Mouse (Mus musculus) splenic B cell, adult 2 months (primary cell): ENCODE results near the gene Mtfr1l.
"Not testable (repeated sequence)": the region's sequence is repeated elsewhere in the genome, so short reads cannot be mapped to it uniquely, and the experiment has no call there.

Experiments
- DNase-seq: peaks from one replicate; pipeline ENCODE4 v3.0.0-alpha.2; 2011; ENCODE audit warnings: low read depth, low spot score
- H3K27me3 ChIP-seq: 2 replicates; pipeline ENCODE4 v1.6.1; 2012; ENCODE audit warnings: mild to moderate bottlenecking, low read length, moderate library complexity, mixed read lengths; ENCODE audit not compliant: control insufficient read depth, poor library complexity, insufficient read depth, severe bottlenecking
- H3K36me3 ChIP-seq: 2 replicates; pipeline ENCODE4 v1.6.1; 2012; ENCODE audit warnings: mild to moderate bottlenecking, low read length, moderate library complexity, mixed read lengths; ENCODE audit not compliant: control insufficient read depth, poor library complexity, insufficient read depth, severe bottlenecking

Gene Mtfr1l

DNA sequence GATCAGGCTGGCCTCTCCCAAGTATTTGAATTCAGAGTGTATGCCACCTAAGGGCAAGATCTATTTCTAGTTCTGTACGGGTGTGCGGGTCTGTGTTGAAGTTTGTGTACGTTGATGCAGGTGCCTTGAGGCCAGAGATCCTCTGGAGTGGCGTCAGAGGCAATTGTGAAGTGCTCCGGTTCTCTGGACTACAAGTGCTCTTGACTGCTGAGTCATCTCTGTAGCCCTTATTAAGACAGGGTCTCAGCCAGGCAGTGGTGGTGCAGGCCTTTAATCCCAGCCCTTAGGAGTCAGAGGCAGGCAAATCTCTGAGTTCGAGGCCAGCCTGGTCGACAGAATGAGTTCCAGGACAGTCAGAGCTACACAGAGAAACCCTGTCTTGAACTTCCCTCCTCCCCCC, 19.6 kb downstream of the Mtfr1l start:
- no peak for DNase-seq
- Histone ChIP-seq H3K36me3 (no peaks in the 10 kb centered on the region), H3K27me3 (no peaks in the 10 kb centered on the region)

DNA sequence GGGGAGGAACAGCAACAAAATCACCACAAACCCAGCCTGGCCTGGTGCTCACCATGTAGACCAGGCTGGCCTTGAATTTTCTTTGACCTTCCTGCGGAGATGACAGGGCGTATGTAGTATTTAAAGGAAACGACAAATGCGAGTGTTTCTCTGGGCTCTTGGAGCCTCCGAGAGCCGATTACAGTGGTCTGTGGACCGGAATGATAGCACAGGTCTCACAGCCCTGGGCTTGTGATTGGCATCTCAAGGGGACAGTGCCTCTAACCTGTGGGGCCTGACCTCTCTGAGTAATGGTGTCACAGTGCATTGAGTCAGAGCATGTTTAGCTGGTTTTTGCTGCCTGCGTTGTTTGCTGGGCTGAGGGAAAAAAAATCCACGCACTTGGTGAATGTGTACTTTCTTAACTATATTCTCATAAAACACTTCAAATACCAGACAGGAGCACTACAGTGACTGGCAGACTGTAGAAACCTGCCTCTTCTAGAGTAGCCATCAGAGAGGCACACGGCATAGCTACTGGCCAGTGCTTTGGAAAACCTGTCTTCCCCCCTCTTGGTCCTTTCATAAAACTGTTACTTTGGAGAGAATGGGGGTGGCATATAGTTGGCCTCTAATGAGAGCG, 20.8 kb downstream of the Mtfr1l start:
- H3K36me3 ChIP-seq = no peaks in the 10 kb centered on the region
- no peak for DNase-seq
- H3K27me3 ChIP-seq = no peaks in the 10 kb centered on the region

DNA sequence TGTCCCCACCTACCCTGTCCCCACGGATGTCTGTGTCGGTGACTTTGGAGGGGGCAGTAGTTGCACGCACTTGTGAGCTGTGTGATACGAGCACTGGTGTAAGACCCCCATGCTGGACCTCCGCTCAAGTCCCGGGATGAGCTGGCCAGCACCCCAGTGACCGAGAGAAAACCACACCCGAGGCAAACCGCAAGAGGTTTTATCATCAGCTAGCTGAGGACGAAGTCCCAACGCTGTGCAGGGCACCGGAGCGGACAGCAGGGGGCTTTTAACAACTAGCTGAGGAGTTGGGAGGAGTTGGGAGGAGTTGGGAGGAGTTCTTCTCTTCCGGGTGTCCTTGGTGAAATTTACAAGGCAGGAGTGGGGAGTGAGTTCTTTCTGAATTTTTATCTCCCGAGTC, 22.4 kb downstream of the Mtfr1l start:
- no peaks in the 10 kb centered on the region for H3K36me3 ChIP-seq
- peak; percentile 41 for DNase-seq

DNA sequence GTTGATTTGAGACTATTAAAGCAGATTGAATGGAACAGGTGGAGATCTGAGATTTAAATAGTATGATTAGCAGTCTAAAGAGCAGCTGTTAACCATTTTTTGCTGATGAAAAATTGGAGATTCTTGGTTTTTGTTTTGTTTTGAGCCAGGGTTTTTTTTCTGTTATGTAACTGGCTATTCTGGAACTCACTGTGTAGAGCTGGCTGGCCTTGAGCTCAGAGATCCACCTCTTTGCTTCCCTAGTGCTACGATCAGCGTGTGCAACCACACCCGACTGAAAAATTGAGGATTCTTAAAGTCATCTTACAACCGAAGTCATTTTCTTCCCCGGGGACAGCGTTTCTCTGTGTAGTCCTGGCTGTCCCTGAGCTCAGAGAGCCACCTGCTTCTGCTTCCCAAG, 23.5 kb downstream of the Mtfr1l start:
- no peaks in the 10 kb centered on the region for H3K27me3 ChIP-seq
- no peaks in the 10 kb centered on the region for H3K36me3 ChIP-seq
- no peak for DNase-seq

More for the DNA sequence above, 22.4 kb downstream of the Mtfr1l start:
- no peaks in the 10 kb centered on the region for H3K27me3 ChIP-seq

DNA sequence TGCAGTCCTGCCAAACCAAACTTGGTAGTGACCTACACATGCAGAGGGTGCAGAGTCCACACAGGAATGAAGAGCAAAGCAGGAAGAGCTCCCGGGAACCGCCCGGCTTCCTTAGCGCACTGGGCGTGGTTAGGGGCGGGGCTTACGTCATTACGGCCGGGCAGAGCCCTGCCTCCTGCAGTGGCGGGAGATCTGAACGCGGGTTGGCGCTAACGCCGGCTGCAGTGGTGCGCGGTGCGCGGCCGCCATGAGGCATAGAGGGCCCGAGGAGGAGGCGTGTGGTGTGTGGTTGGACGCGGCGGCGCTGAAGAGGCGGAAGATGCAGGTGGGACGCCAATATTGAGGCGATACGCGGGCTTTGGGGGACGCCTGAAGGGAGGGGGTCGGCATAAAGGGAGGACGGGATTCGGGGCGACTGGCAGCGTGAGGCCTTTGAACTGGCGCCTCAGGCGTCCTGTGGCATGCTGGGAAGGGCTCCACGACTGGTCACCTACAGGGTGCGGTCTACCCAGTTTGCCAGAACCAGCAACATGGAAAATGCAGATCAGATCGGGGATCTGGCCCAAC, 24.3 kb downstream of the Mtfr1l start, which contains the start of gene Aunip:
TSS of gene Aunip (plus strand) at position 155 of the 567 bp plus-strand sequence.
- Histone ChIP-seq H3K27me3 (no peaks in the 10 kb centered on the region), H3K36me3 (no peaks in the 10 kb centered on the region)
- DNase-seq = peak; percentile 88

DNA sequence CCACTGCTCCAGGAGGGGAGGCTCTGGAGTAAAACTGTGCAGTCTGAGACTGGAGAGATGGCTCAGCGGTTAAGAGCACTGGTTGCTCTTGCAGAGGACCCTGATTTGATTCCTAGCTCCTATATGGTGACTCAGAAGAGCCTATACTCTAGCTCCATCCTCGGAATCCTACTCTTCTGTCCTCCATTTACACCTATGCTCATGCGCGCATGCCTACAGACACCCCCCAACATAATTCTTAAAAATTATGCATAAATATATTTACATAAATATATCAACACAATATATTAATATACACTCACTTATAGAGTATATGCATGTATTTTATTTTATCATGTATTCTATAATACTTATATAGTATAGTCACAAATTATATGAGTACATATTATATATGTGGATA, 24.8 kb downstream of the Mtfr1l start:
- DNase-seq = no peak
- H3K27me3 ChIP-seq = no peaks in the 10 kb centered on the region
- no peaks in the 10 kb centered on the region for H3K36me3 ChIP-seq

DNA sequence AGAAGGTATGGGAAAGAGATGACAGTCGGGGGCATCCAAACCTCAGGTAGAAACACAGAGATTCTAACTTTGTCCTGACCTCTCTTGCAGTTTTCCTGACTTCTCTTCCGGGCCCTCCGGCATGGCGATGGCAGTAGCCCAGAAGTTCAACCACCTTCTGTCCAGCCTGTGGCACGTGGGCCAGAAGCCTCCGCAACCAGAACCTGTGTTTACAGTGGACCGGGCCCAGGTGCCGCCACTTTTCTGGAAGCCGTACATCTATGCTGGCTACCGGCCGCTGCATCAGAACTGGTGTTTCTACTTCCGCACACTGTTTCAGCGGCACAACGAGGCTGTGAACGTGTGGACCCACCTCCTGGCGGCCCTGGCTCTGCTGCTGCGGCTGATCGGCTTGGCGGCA, 28.5 kb downstream of the Mtfr1l start:
- H3K27me3 ChIP-seq = no peaks in the 10 kb centered on the region
- H3K36me3 ChIP-seq = no peaks in the 10 kb centered on the region
- no peak for DNase-seq

DNA sequence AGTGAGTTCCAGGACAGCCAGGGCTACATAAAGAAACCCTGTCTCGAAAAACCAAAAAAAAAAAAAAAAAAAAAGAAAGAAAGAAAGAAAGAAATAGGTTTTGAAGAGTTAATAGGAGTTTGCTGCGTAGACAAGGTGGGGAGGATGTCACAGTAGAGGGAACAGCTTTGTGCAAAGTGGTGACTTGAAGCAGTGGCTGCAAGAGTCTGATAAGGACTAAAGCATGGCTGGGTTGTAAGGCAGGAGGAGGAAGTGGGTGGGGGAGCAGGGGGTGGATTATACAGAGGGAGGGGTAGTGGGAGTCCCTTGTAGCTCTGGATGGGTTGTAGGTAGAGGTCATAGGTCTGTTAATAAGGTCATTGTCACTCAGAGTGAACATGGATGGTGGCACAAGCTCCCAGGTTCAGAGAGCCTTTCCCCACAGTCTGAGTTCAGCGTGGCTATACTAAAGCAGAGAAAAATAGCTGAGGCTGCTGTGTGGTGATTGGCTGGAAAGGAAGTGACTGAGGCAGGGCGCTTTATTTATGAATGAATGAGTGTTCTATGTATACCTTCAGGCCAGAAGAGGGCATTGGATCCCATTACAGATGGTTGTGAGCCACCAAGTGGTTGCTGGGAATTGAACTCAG, 29.1 kb downstream of the Mtfr1l start:
- H3K27me3 ChIP-seq = no peaks in the 10 kb centered on the region
- no peak for DNase-seq

DNA sequence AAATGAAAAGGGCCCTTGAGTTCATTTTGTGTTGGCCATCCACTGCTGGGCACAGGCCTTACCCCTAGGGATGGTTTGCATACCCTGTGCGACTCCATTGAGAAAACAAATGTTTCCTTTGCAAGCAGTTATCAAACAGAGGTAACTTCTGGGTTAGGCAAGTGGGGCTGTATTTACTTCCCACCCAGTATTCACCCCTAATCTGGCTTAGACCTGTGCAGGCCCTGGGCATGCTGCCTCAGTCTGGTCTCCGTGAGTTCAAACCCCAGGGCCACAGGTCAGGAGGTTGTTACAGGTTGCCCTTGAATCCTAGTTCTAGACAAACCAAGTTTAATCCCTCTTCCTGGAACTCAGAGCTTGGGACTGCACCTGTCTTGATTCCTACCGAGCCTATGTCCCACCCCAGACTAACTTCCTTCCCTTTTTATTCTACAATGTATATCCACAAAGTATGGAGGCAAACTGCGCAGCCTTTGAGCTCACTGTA, 29.8 kb downstream of the Mtfr1l start:
- H3K36me3 ChIP-seq = no peaks in the 10 kb centered on the region
- H3K27me3 ChIP-seq = no peaks in the 10 kb centered on the region
- DNase-seq = no peak

More for the DNA sequence above, 29.1 kb downstream of the Mtfr1l start:
- H3K36me3 ChIP-seq = no peaks in the 10 kb centered on the region

DNA sequence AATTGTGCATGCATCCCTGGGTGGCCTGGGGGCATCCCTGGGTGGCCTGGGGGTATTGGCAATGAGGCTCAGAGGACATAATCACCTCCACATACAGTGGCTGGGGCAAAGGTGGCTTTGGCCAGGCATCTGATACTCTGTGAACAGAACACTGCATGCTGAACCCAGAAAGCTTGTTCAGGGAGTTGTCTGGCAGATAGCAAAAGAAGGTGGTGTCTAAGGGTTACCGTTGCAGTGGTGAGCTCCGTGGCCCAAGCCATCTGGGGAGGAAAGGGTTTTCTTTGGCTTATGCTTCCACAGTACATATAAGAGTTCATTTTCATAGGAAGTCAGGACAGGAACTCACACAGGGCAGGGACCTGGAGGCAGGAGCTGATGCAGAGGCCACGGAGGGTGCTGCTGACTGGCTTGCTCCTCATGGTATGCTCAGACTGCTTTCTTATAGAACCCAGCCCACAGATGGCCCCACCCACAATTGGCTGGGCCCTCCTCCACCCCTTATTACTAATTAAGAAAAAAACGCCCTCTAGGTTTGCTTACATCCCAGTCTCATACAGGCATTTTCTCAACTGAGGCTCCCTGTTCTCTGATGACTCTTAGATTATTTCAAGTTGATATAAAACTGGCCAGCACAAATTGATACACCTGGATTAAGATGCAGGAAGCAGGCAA, 31.4 kb downstream of the Mtfr1l start:
- no peak for DNase-seq
- H3K27me3 ChIP-seq = no peaks in the 10 kb centered on the region
- no peaks in the 10 kb centered on the region for H3K36me3 ChIP-seq

DNA sequence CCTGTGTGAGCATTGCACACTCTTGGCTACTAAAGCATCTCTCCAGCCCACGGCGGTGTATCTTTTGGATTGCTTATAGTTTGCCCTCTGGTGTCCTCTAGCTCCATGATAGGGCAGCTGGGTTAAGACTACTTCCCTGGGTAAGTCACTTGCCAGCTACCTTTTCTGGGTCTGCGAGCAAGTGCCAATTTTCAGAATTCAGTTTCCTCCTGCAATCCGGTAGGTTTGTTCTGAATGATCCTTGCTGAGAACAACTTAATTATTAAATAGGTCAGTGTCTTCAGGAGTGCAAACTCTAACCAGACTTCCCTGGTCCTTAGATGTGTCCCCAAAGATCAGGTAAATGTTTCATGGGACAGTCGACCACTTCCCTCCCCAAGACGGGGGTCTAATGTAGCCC, 34.1 kb downstream of the Mtfr1l start:
- no peaks in the 10 kb centered on the region for H3K36me3 ChIP-seq
- no peak for DNase-seq
- H3K27me3 ChIP-seq = no peaks in the 10 kb centered on the region

DNA sequence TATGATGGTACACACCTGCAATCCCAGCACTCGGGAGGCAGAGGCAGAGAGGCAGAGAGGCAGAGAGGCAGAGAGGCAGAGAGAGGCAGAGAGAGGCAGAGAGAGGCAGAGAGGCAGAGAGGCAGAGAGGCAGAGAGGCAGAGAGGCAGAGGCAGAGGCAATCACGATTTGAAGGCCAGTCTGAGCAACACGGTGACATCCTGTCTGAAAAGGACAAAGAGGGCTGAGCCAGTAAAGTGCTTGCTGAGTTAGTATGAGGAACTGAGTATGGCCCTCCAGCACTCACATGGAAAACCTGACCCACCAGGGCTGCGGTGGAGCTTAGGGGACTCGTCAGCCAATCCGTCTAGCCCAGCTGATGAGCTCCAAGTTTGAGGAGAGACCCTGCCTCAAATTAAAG, 36.2 kb downstream of the Mtfr1l start:
- H3K36me3 ChIP-seq, H3K27me3 ChIP-seq, DNase-seq: not testable (repeated sequence)

DNA sequence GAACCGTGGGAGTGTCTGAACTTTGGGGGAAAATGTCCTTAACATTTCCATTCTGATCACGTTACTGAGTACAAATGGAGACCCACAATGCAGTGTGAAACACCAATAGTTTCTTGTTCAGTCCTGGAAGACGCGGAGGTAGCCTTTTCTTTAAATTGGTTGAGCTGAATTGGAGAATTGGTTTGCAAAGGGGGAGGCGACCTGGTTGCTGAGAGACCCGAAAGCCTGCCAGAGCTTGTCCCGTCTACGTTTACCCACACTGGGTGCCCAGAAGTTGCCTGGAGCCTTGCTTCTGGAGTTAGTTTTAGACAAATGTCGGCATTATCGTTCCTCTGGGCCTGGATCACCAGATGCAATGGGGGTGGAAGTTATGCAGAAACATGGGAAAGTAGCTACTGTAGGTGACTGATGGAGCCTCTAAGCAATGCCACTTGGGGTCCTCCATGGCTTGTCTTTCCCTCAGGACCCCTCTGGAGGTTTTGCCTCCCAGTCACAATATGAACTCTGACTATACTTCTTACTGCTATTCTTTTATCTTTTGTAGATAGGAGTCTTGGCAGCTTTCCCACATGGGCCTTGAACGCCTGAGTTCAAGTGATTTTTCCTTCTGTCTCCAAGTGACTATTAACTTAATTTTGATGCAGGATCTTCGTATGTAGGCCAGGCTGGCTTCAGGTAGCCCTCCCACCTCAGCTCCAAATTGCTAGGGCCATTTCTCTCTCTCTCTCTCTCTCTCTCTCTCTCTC, 37.0 kb downstream of the Mtfr1l start:
- no peak for DNase-seq
- no peaks in the 10 kb centered on the region for H3K36me3 ChIP-seq
- no peaks in the 10 kb centered on the region for H3K27me3 ChIP-seq

DNA sequence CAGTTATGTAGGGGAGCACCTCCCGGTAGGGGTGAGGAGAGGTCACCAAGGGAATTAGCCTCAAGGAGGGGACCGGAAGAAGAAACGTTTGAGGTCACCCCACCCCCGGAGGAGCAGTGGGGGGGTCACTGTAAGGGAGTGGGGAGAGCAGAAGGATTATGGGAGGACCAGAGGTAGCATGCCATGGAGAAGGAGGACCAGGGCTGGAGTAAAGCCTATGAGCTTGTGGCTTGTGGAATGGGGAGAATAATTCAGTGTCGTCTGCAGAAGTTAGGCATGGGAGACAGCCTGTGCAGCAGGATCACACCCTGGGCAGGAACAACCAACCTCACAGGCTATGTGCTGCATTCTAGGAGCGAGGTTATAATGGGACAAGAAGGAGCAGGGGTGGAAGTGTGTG, 38.0 kb downstream of the Mtfr1l start:
- no peaks in the 10 kb centered on the region for H3K36me3 ChIP-seq
- DNase-seq = no peak
- no peaks in the 10 kb centered on the region for H3K27me3 ChIP-seq
